ENCODE assay signal across 25 mouse cellular contexts in the genomic region with DNA sequence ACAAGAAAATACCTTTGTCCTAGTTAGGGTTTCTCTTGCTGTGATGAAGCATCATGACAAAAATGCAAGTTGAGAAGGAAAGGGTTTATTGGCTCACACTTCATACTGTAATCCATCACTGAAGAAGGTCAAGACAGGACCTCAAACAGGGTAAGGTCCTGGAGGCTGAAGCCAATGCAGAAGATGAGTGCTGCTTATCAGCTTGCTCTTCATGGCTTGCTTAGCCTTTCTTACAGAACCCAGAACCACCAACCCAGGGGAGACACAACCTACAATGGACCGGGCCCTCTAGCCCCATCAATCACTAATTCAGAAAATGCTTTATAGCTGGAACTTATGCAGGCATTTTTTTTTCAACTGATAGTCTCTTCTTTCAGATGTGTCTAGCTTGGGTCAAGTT.
"Had no signal": no experiment of that assay in that cellular context is flagged by ENCODE, and none has a peak within 500 bp of the region (broad histone marks: within the 10 kb centered on the region; RNA-seq: fewer than 3 reads in every experiment).

No protein-coding gene starts in this region.

- ATAC-seq: forebrain, postnatal 0 days; hindbrain, postnatal 0 days; intestine, embryonic 15.5 days had no signal

- H3K4me1 ChIP-seq: hindbrain, embryonic 13.5 days; hindbrain, embryonic 15.5 days; intestine, embryonic 15.5 days; kidney, embryonic 15.5 days; limb, embryonic 12.5 days had no signal

- H3K4me2 ChIP-seq: heart, embryonic 11.5 days; heart, embryonic 13.5 days; heart, embryonic 15.5 days; hindbrain, embryonic 13.5 days; hindbrain, embryonic 15.5 days; intestine, embryonic 15.5 days; kidney, embryonic 15.5 days; limb, embryonic 12.5 days; liver, embryonic 11.5 days; liver, embryonic 13.5 days had no signal

- H3K36me3 ChIP-seq: heart, embryonic 15.5 days had no signal

- H3K27me3 ChIP-seq: heart, embryonic 13.5 days; heart, embryonic 15.5 days; hindbrain, embryonic 13.5 days; hindbrain, embryonic 15.5 days; intestine, embryonic 15.5 days; kidney, embryonic 15.5 days; limb, embryonic 12.5 days; liver, embryonic 13.5 days had no signal

- DNase-seq: forebrain, postnatal 0 days; gastrocnemius, postnatal 14 days; gastrocnemius, postnatal 36 days; heart, adult 18-20 months; kidney, adult 11 months; kidney, adult 2 months; kidney, adult 9 months; kidney, postnatal 14 days; kidney, postnatal 36 days; layer of hippocampus, adult 9-11 months; layer of hippocampus, postnatal 36 days; left cerebral cortex, postnatal 4 days; liver; liver, embryonic 13.5 days had no signal

- H3K4me3 ChIP-seq: heart, embryonic 13.5 days; heart, embryonic 15.5 days; hindbrain, embryonic 13.5 days; hindbrain, embryonic 15.5 days; intestine, embryonic 15.5 days; kidney, embryonic 15.5 days; limb, embryonic 12.5 days; liver, embryonic 13.5 days had no signal

- H3K27ac ChIP-seq: heart, embryonic 13.5 days; heart, embryonic 15.5 days; hindbrain, embryonic 13.5 days; hindbrain, embryonic 15.5 days; hindbrain, postnatal 0 days; intestine, embryonic 15.5 days; kidney, embryonic 15.5 days; kidney, postnatal 0 days; limb, embryonic 12.5 days; liver, embryonic 13.5 days had no signal

- H3K9ac ChIP-seq: forebrain, postnatal 0 days; heart, embryonic 13.5 days; heart, embryonic 15.5 days; hindbrain, embryonic 13.5 days; hindbrain, embryonic 15.5 days; intestine, embryonic 15.5 days; kidney, embryonic 15.5 days; limb, embryonic 12.5 days; liver, embryonic 13.5 days had no signal

- H3K9me3 ChIP-seq: heart, embryonic 13.5 days; heart, embryonic 15.5 days; hindbrain, embryonic 15.5 days; intestine, embryonic 15.5 days; kidney, embryonic 15.5 days; limb, embryonic 12.5 days; liver, embryonic 13.5 days had no signal
